Mouse (Mus musculus): ENCODE measurements around the gene Zfp385c. TPM values are rescaled to one million over a fixed set of nuclear protein-coding genes. Genes with fewer than 3 reads are reported as not detected.

Zfp385c gene
- polyA plus RNA-seq (2016; fragmentation: Nextera tagmentation; extraction: Ambion mirVana): 0.41 TPM in 1 of 2 replicates, not detected in the other

DNA sequence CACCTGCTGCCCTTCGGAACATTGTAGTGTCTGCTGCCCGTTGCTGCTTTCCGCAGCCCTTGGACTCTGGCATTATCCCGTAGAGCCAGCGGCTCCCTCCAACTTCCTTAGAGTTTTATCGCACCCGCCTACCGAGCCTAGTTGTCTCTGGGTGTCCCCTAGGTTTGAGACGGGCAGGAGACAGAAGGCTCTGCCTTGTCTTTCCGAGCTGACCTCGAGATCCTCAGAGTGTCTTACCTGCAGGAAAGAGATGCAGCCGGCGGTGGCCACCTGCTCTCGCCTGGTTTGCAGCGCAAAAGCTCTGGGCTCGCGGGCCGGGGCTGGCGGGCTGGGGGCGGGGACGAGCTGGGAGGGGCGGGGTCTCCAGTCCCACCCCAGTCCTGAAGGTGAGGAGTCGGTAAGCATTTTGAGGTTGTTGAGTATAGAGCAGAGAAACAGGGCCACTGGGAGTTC, at the start of gene Zfp385c:
TSS of gene Zfp385c (minus strand) at position 292 of the 453 bp plus-strand sequence.
- peak within 1 kb of the TSS; percentile 38 for H3K9ac ChIP-seq
- no peak for ATAC-seq (ENCODE audit: insufficient number of reproducible peaks, low FRiP score)

GRCm38 (mm10) chr11:100741348-100741747, 49.1 kb upstream of the Zfp385c start:
- Histone ChIP-seq H3K9me3 (replicated peaks) (no peaks in the 10 kb centered on the region), H3K36me3 (no peaks in the 10 kb centered on the region), H3K9ac (no peak overlapping the region), H3K4me2 (no peak overlapping the region), H3K4me1 (replicated peaks) (peaks cover 11% of the 10 kb centered on the region), H3K4me3 (no peak overlapping the region), H3K27me3 (replicated peaks) (peaks cover 18% of the 10 kb centered on the region), H3K27ac (ENCODE audit: poor library complexity, severe bottlenecking) (no peak overlapping the region)
- WGBS: 59% methylated on average over 6 of the region's 6 CpGs
- no peak for ATAC-seq (ENCODE audit: insufficient number of reproducible peaks, low FRiP score)

More for the DNA sequence above, at the start of gene Zfp385c:
- H3K4me3 ChIP-seq: peak within 1 kb of the TSS; percentile 42
- H3K4me2 ChIP-seq: peak within 1 kb of the TSS; percentile 75
- no peak within 1 kb of the TSS for H3K27ac ChIP-seq (ENCODE audit: poor library complexity, severe bottlenecking)
- no peaks in the 10 kb centered on the region for H3K36me3 ChIP-seq
- no peaks in the 10 kb centered on the region for H3K9me3 ChIP-seq (replicated peaks)
- WGBS: under 1% methylated on average over 23 of the region's 23 CpGs
- peaks cover 44% of the 10 kb centered on the region for H3K27me3 ChIP-seq (replicated peaks)
- H3K4me1 ChIP-seq (replicated peaks): peaks cover 9% of the 10 kb centered on the region

DNA sequence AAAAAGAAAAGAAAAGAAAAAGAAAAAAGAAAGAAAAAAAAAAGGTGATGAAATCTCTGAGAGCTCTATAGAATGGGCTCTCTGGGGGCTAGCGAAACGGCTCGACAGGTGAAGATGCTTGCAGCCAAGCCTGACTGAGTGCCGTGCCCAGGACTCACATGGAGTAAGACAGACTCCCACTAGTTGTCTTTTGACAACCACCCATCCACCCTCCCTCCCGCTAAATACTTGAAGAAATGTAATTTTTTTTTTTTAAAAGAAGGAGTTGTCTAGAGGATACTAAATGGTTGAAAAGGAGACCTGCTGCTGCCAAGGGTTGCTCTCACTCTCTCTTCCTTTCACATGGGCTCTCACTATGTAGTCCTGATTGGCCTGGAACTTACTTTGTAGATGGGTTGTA, 46.5 kb upstream of the Zfp385c start:
- no peak for ATAC-seq (ENCODE audit: insufficient number of reproducible peaks, low FRiP score)
- Histone ChIP-seq H3K27ac (ENCODE audit: poor library complexity, severe bottlenecking) (no peak overlapping the region), H3K9ac (0 out of 2 replicates have a peak overlapping the region, but pooled peaks have one; percentile 67), H3K4me3 (peak overlapping the region; percentile 99), H3K36me3 (0 out of 2 replicates have a peak, but pooled peaks cover 3% of the 10 kb centered on the region), H3K27me3 (replicated peaks) (peaks cover 7% of the 10 kb centered on the region), H3K4me2 (peak overlapping the region; percentile 98), H3K4me1 (replicated peaks) (peaks cover 24% of the 10 kb centered on the region), H3K9me3 (replicated peaks) (no peaks in the 10 kb centered on the region)
- WGBS: 19% methylated on average over 5 of the region's 5 CpGs

DNA sequence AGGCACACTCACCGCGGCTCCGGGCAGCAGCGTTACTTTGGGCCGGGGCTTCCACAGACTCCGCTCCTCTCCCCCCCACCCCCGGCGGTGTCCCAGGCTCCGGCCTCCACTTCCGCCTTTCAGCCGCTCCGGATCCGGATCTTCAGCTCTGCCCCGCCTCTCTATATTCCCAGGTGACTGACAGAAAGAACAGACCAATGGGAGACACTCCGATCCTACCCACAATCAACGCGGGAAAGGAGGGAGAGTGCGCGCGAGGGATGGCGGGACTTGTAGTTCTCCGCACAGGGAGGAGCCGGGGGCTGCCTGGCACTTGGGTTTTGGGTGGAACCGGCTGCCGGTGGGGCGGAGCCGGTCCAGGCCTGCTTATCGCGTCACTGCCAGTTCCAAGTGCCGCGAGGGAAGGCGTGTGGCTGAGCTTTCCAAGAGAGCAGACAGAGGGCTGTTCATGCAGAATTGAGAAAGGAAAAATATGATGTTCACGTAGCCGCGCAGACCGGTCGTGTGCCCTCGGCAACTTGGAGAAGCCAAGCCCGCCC, 45.9 kb upstream of the Zfp385c start, which contains the start of gene Rab5c:
TSS of gene Rab5c (minus strand) at position 150 of the 539 bp plus-strand sequence.
- Histone ChIP-seq H3K9me3 (replicated peaks) (no peaks in the 10 kb centered on the region), H3K27me3 (replicated peaks) (peaks cover 7% of the 10 kb centered on the region), H3K4me2 (peak within 1 kb of the TSS; percentile 98), H3K36me3 (peaks cover 5% of the 10 kb centered on the region; the same call in 1 of the 2 replicates), H3K4me1 (replicated peaks) (peaks cover 24% of the 10 kb centered on the region), H3K27ac (ENCODE audit: poor library complexity, severe bottlenecking) (peak within 1 kb of the TSS; percentile 65; the same call in 1 of the 2 replicates), H3K4me3 (peak within 1 kb of the TSS; percentile 99), H3K9ac (peak within 1 kb of the TSS; percentile 98)
- under 1% methylated on average over 39 of the region's 39 CpGs for WGBS
- peak; percentile 99 for ATAC-seq (ENCODE audit: insufficient number of reproducible peaks, low FRiP score)

GRCm38 (mm10) chr11:100737105-100737733, 45.0 kb upstream of the Zfp385c start:
- H3K27me3 ChIP-seq (replicated peaks): peaks cover 7% of the 10 kb centered on the region
- H3K36me3 ChIP-seq: peaks cover 9% of the 10 kb centered on the region; the same call in 1 of the 2 replicates
- no peaks in the 10 kb centered on the region for H3K9me3 ChIP-seq (replicated peaks)
- peak overlapping the region; percentile 98 for H3K9ac ChIP-seq
- peak overlapping the region; percentile 98 for H3K4me2 ChIP-seq
- peaks cover 24% of the 10 kb centered on the region for H3K4me1 ChIP-seq (replicated peaks)
- peak overlapping the region; percentile 99 for H3K4me3 ChIP-seq
- WGBS: 2% methylated on average over 13 of the region's 13 CpGs
- no peak for ATAC-seq (ENCODE audit: insufficient number of reproducible peaks, low FRiP score)
- H3K27ac ChIP-seq (ENCODE audit: poor library complexity, severe bottlenecking): 0 out of 2 replicates have a peak overlapping the region, but pooled peaks have one; percentile 65

- ATAC-seq (ENCODE audit: insufficient number of reproducible peaks, low FRiP score): no peak
- Histone ChIP-seq H3K27ac (ENCODE audit: poor library complexity, severe bottlenecking) (no peak overlapping the region), H3K9me3 (replicated peaks) (no peaks in the 10 kb centered on the region), H3K36me3 (peaks cover 9% of the 10 kb centered on the region; the same call in 1 of the 2 replicates), H3K27me3 (replicated peaks) (peaks cover 7% of the 10 kb centered on the region), H3K4me3 (peak overlapping the region; percentile 99), H3K9ac (peak overlapping the region; percentile 98), H3K4me1 (replicated peaks) (peaks cover 24% of the 10 kb centered on the region), H3K4me2 (peak overlapping the region; percentile 98)
- 59% methylated on average over 4 of the region's 4 CpGs for WGBS
Measured at GRCm38 (mm10) chr11:100736746-100737080, 44.5 kb upstream of the Zfp385c start.

DNA sequence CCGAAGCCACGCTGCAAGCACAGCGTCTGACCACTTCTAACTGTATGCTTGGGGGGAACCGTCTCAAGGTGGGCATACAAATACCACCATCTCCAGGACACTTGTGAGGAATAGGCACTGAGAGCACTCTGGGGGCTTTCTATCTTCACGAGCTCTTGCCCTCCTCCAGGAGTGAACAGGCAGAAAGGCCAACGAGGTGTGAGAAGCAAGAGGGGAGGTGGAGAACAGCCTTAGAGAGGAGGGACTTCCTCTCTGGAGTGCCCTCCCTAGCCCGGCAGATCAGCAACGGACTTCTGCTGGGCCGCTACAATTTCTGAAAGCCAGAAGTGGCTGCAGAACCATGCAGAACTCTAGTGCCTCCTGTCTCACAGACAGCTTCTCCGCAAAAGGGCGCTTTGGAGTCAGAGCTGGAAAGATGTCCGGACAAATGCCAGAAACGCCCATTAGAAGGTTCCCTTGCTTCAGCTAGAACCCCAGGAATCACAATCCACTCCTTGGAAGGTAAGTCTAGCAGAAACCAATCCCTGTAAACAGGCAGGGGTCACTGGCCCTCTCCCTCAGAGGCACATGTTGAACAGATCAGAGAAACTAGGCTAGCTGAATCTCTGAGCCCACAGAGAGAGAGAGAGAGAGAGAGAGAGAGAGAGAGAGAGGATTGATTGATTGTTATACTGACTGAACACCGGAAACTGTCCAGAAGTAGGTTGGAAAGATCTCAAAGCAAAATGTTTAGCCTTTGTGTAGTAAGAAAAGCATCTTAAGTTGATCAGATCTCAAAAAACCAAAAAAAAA, 43.9 kb upstream of the Zfp385c start:
- H3K27ac ChIP-seq (ENCODE audit: poor library complexity, severe bottlenecking): 0 out of 2 replicates have a peak overlapping the region, but pooled peaks have one; percentile 12
- no peak for ATAC-seq (ENCODE audit: insufficient number of reproducible peaks, low FRiP score)
- peak overlapping the region; percentile 57 for H3K9ac ChIP-seq
- H3K4me2 ChIP-seq: peak overlapping the region; percentile 98
- peaks cover 24% of the 10 kb centered on the region for H3K4me1 ChIP-seq (replicated peaks)
- H3K36me3 ChIP-seq: peaks cover 9% of the 10 kb centered on the region; the same call in 1 of the 2 replicates
- H3K4me3 ChIP-seq: peak overlapping the region; percentile 99
- peaks cover 4% of the 10 kb centered on the region for H3K27me3 ChIP-seq (replicated peaks)
- H3K9me3 ChIP-seq (replicated peaks): no peaks in the 10 kb centered on the region
- WGBS: 57% methylated on average over 14 of the region's 14 CpGs

DNA sequence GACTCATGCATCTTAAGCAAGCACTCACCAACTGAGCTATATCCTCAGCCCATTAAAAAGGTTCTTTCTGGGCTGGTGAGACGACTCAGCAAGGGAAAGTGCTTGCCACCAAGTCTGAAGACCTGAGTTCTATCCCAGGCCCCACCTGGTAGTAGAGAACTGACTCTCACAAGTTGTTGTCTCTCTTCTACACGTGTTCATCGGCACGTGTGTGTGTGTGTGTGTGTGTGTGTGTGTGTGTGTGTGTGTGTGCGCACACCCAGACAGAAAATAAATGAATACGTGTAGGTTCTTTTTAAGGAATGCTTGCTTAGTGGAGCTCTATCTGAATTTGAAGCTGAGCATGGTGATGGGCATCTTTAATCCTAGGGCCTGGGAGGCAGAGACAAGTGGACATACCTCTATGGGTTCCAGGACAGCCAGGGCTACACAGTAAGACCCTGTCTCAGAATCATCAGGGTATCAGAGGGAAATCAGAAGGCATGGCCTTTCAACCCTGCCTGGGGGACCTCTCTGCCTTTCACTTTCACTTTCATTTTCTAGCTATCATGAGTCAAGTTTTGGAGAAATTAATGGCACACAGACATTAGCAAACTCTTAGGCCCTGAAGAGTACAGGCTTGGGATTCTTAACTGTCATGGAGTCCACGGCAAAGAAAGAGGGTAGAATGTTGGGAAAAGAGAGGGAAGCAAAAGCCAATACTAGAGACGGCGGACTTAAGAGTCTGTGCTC, 43.0 kb upstream of the Zfp385c start:
- H3K27ac ChIP-seq (ENCODE audit: poor library complexity, severe bottlenecking): no peak overlapping the region
- H3K4me2 ChIP-seq: peak overlapping the region; percentile 98

GRCm38 (mm10) chr11:100730477-100731205, 38.4 kb upstream of the Zfp385c start:
- Histone ChIP-seq H3K4me3 (no peak overlapping the region), H3K4me1 (replicated peaks) (peaks cover 5% of the 10 kb centered on the region), H3K4me2 (no peak overlapping the region), H3K36me3 (peaks cover 23% of the 10 kb centered on the region), H3K9me3 (replicated peaks) (no peaks in the 10 kb centered on the region), H3K27ac (ENCODE audit: poor library complexity, severe bottlenecking) (no peak overlapping the region), H3K27me3 (replicated peaks) (no peaks in the 10 kb centered on the region), H3K9ac (no peak overlapping the region)
- 86% methylated on average over 6 of the region's 6 CpGs for WGBS
- ATAC-seq (ENCODE audit: insufficient number of reproducible peaks, low FRiP score): no peak

More for the DNA sequence above, 43.0 kb upstream of the Zfp385c start:
- ATAC-seq (ENCODE audit: insufficient number of reproducible peaks, low FRiP score): no peak
- no peaks in the 10 kb centered on the region for H3K9me3 ChIP-seq (replicated peaks)
- peaks cover 24% of the 10 kb centered on the region for H3K4me1 ChIP-seq (replicated peaks)
- H3K27me3 ChIP-seq (replicated peaks): peaks cover 4% of the 10 kb centered on the region
- H3K36me3 ChIP-seq: peaks cover 9% of the 10 kb centered on the region; the same call in 1 of the 2 replicates
- 90% methylated on average over 9 of the region's 9 CpGs for WGBS
- peak overlapping the region; percentile 28 for H3K4me3 ChIP-seq
- peak overlapping the region; percentile 57; the same call in 1 of the 2 replicates for H3K9ac ChIP-seq

- Histone ChIP-seq H3K4me2 (no peak overlapping the region), H3K4me3 (no peak overlapping the region), H3K36me3 (peaks cover 21% of the 10 kb centered on the region), H3K4me1 (replicated peaks) (peaks cover 5% of the 10 kb centered on the region), H3K27me3 (replicated peaks) (no peaks in the 10 kb centered on the region), H3K9ac (no peak overlapping the region), H3K9me3 (replicated peaks) (no peaks in the 10 kb centered on the region), H3K27ac (ENCODE audit: poor library complexity, severe bottlenecking) (no peak overlapping the region)
- 77% methylated on average over 4 of the region's 4 CpGs for WGBS
- ATAC-seq (ENCODE audit: insufficient number of reproducible peaks, low FRiP score): no peak
Measured at GRCm38 (mm10) chr11:100729976-100730375, 37.7 kb upstream of the Zfp385c start.
